Mouse (Mus musculus) spleen, adult 18-20 months (tissue): ENCODE results near the gene Sh3rf3.

Source experiments
- DNase-seq, 2 experiments: peaks; one replicate each; pipeline ENCODE4 v3.0.0; 2022; ENCODE audit warnings: mixed read lengths in 2 of 2

The Sh3rf3 gene

GRCm38 (mm10) chr10:58813081-58813800 is at the start of gene Sh3rf3:
Sh3rf3 (plus strand) TSS chr10:58813359.
- DNase-seq, result peak in 1 of 2 experiments; percentile 6

DNA sequence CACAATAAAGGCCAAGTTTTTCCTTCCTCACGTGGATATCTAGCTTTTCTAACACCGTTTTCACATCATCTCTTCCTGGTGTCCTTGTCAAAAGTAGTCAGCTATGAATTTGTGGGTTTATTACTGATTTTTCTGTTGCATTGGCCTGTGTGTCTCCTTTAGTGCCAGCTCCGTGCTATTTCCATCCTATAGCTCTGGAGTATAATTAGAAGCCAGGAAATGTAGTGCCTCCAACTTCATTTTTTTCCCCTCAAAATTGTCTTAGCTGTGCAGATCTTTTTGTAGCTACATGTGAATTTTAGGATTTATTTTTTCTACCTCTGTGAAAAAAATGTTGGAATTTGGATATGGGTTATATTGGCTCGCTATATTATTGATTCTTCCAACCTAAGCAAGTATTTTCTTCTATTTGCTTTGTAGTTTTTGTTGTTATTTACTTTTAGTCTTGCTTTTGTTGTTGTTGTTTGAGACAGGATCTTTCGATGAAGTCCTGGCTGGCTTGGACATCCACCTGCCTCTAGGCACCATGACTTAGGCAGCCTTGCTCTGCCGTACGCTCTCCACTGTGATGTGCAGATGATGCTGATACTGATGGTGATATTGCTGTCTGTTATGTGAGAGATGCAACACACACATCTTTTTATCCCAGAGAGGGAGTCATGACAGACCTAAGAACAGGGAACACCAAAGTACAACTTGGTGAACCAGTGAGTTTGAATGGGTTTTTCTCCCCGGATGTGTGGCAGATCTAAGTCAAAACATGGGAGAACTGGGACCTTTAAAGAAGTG is 24.5 kb upstream of the Sh3rf3 start:
- DNase-seq, result no peak

- no peak for DNase-seq
Observed at GRCm38 (mm10) chr10:58797555-58797954, 15.6 kb upstream of the Sh3rf3 start.

- no peak for DNase-seq
Observed at GRCm38 (mm10) chr10:58798156-58798555, 15.0 kb upstream of the Sh3rf3 start.

GRCm38 (mm10) chr10:58800996-58801433 is 12.1 kb upstream of the Sh3rf3 start:
- DNase-seq, result no peak

DNA sequence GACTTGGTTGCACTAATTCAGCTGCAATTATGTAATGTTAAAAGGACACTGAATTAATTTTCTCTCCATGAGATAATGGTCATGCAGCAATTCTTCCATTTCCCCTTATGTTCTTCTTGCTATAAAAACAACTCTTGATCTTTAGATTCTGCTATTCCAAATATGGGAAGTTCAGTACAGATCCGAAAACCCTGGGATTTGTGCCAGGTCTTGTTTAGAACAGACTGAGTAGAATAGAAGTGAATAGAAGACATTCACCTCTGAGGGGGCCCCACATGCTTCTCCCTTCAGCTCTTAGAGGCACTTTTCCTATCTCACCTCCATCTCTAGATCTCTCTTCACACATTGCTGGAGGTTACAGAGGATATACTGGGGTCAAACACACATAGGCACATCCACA is 10.8 kb upstream of the Sh3rf3 start:
- DNase-seq, result no peak

DNA sequence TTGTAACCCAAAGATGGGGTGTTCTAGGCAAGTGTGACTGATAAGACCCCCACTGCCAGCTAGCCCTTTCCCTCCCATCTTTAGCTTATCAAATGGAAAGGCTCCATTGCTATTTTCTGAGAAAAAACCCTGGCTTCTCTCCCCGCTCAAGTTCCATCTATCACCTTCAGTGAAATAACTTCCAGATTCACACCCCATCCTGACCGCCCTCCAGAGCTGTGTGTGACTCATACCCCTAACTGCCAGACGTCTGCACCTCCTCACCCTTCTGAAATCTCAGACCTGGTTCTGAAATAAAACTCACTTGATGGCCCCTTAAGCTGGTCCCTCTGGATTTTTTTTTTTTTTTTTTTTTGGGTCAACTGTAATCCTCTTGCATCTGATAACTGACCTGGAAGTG is 5.2 kb upstream of the Sh3rf3 start:
- no peak for DNase-seq

GRCm38 (mm10) chr10:58810181-58810580 is 3.0 kb upstream of the Sh3rf3 start:
- DNase-seq, result no peak

DNA sequence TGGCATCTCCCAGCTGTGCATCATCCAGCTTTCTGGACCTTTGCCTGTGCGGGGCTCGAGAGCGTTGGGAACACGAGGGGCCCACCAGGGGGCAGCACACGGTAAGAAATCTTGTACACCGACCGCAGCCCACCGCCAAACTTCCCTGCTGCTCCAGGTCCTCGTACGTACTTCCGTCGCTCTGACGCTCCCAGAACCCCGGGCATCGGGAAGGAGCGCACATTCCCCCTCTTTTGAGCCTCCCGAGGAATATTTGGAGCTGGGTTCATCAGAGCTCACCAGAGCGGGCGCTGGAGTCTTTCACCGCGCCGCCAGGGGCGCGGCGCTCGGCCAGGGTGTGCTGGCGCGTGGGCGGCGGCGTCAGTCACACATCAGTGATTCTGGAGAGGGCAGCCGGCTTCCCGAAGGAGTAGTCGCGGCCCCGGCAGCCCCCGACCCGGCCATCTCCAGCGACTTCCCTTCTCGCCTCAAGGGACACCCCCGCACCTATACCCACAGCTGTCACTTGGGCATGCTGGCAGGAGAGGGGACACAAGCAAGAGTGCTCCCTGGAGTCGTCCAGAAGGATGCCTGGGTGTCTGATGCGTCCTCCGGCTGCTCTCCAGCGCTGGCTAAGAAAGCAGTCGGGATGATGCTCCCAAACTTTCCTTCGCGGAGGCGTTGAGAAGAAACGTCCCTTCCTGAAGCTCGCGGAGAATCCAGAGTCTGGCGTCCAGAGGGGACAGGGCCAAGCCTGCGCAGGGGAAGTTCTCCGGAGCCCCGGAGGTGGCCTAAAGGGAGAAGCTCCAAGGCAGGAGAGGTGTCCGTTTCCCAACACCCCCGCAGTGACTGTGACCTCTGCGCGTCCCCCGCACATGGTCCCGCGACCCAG is 714 bp upstream of the Sh3rf3 start:
- peak; percentile 10 to 52 for DNase-seq

DNA sequence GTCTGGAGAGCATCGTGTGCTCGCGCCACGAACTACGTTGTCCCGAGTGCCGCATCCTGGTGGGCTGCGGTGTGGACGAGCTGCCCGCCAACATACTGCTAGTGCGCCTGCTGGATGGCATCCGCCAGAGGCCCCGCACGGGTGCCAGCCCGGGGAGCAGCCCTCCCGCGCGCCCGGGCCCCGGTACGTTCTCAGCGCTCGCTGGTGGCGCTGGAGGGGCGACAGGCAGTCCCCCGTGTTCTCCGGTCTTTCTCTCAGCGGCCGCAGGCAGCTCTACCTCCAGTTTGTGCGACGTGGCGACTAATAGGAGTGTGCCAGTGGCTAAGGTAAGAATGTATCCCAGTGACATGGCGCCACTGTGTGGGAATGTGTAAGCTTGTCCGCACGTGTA is 637 bp downstream of the Sh3rf3 start:
- no peak for DNase-seq

GRCm38 (mm10) chr10:58814486-58814885 is 1.3 kb downstream of the Sh3rf3 start:
- no peak for DNase-seq

GRCm38 (mm10) chr10:58824016-58824568 is 10.9 kb downstream of the Sh3rf3 start:
- DNase-seq, result no peak

- DNase-seq, result no peak
Observed at GRCm38 (mm10) chr10:58829251-58830111, 16.3 kb downstream of the Sh3rf3 start.

DNA sequence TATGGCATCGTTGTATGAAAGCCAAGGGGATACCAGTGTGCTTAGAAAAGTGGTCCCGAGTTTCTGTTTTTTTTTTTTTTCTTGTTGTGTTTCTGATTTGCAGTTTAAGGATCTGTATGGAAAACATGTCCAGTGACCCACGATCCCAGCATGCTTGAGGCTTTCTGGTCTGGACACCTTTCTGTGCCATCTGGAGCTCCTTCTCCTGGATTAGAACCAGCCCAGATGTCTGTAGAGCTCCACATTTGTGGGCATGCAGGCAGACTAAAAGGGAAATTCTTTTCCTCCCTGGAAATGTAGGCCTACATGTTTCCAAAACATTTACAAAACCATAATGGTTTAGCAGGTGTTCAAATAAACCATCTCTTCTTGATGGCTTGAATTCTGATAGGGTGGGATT is 20.0 kb downstream of the Sh3rf3 start:
- DNase-seq, result no peak

- DNase-seq, result no peak
Observed at GRCm38 (mm10) chr10:58833741-58834178, 20.6 kb downstream of the Sh3rf3 start.

DNA sequence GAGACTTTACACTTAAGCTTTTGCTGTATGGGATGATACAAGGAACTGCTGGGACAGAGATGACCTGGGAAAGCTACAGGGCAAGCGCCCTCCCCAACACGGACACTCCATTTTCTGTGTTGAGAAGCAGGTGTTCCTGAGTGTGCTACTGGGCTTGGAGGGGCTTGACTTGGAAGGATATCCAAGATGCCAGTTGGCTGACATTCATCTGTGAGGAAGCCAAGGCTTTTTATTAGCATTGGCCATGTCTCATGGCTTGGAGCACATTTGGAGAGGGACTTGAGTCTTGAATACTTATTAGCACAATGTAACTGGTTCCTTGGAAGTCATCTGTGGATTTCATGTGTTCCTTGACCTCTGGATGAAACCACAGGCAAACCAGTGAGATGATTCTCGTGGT is 23.2 kb downstream of the Sh3rf3 start:
- no peak for DNase-seq

- no peak for DNase-seq
Observed at GRCm38 (mm10) chr10:58837504-58837903, 24.3 kb downstream of the Sh3rf3 start.

DNA sequence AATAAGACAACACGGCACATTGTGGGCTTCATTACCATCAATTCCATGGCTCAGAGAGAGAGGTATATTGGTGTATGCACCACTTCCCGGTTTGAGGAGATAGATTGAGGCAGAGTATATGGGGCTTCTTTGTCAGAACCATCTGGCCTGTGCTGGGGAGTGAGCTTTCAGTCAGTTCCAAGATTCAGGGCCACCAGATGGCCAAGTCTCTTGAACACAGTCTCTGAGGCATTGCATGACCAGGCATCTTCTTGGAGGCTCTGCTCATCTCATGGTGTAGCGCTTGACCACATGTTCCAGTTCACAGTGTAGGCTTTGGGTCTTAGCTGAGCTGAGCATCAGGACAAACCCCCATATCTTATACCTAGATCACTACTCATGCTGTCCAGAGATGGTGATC is 28.8 kb downstream of the Sh3rf3 start:
- no peak for DNase-seq

- no peak for DNase-seq
Observed at GRCm38 (mm10) chr10:58843100-58843499, 29.9 kb downstream of the Sh3rf3 start.

GRCm38 (mm10) chr10:58848127-58848526 is 35.0 kb downstream of the Sh3rf3 start:
- no peak for DNase-seq

DNA sequence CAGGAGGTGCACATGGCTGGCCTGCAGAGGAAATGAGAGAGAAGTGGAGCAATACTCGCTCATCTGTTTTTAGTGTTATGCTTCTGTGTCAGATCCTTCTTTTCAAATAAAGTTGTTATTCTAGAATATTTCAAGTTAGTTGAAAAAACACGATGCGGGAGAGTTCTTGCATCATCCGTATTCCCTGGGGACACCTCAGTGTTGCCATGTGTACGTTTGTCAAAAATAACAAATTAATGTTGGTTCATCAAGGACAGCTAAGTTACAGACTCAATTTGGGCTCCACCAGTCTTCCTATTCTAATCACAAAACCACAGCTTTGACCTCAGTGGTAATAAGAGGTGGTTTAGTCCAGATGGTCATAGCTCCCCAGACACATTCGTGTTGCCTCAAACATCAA is 35.4 kb downstream of the Sh3rf3 start:
- no peak for DNase-seq
